Mouse (Mus musculus) stomach, embryonic 16.5 days (tissue): ENCODE measurements at regions not wholly inside any gene's neighbourhood (a gene's known extent, or its start where the extent isn't known, plus 50 kb on each side); places are given as distances from the start of the nearest gene placed in this dataset.
A peak's percentile ranks its signal among the peaks of the same experiment; 100 is the strongest.

Experiments used
- ATAC-seq: fragments of 200-750 bp; cut with Nextera tagmentation; 2 replicates; pipeline ENCODE4 v1.8.0; 2017; ENCODE audit warnings: moderate number of reproducible peaks, moderate TSS enrichment; ENCODE audit not compliant: insufficient read depth, low FRiP score
- H3K27ac ChIP-seq: fragments of 300-500 bp; sonication (generic); 2 replicates; pipeline ENCODE4 v1.5.1; 2014; ENCODE audit warnings: low read length
- H3K27me3 ChIP-seq: fragments of 300-500 bp; sonication (generic); 2 replicates; pipeline ENCODE4 v1.6.1; 2014; ENCODE audit warnings: low read length, control low read depth, mixed read lengths; ENCODE audit not compliant: control insufficient read depth, insufficient read depth
- H3K36me3 ChIP-seq: fragments of 300-500 bp; sonication (generic); 2 replicates; pipeline ENCODE4 v1.6.1; 2014; ENCODE audit warnings: low read length; ENCODE audit not compliant: control insufficient read depth, insufficient read depth
- H3K4me1 ChIP-seq: fragments of 300-500 bp; sonication (generic); 2 replicates; pipeline ENCODE4 v1.6.1; 2014; ENCODE audit warnings: low read length, control low read depth, mixed read lengths; ENCODE audit not compliant: control insufficient read depth, insufficient read depth
- H3K4me2 ChIP-seq: fragments of 300-500 bp; sonication (generic); 2 replicates; pipeline ENCODE4 v1.6.1; 2014; ENCODE audit warnings: low read depth, low read length, mixed read lengths
- H3K4me3 ChIP-seq: fragments of 300-500 bp; sonication (generic); replicated peaks from 2 replicates; pipeline ENCODE4 v1.5.1; 2014; ENCODE audit warnings: mild to moderate bottlenecking, low read length
- H3K9ac ChIP-seq: fragments of 300-500 bp; sonication (generic); 2 replicates; pipeline ENCODE4 v1.6.1; 2014; ENCODE audit warnings: low read length
- H3K9me3 ChIP-seq: fragments of 300-500 bp; sonication (generic); replicated peaks from 2 replicates; pipeline ENCODE4 v1.6.1; 2016; ENCODE audit warnings: low read length, control low read depth; ENCODE audit not compliant: control insufficient read depth
- WGBS: fragments of 180-500 bp; shearing (Covaris S2); extraction: QIAGEN DNeasy Blood & Tissue Kit; methylation state at CpG from one replicate; pipeline ENCODE4 v1.1.7; 2014; 5-methylcytosine and 5-hydroxymethylcytosine counted together

GRCm38 (mm10) chr8:26358711-26359136, 239.4 kb downstream of the Gm45692 start:
- Histone ChIP-seq H3K4me1 (no peaks in the 10 kb centered on the region), H3K27ac (no peak overlapping the region), H3K9me3 (no peaks in the 10 kb centered on the region), H3K36me3 (no peaks in the 10 kb centered on the region), H3K4me2 (no peak overlapping the region), H3K27me3 (0 out of 2 replicates have a peak, but pooled peaks cover 4% of the 10 kb centered on the region), H3K4me3 (no peak overlapping the region), H3K9ac (no peak overlapping the region)
- WGBS: 77% methylated on average over 13 of the region's 13 CpGs
- ATAC-seq: no peak

GRCm38 (mm10) chr8:26362366-26362765, 243.0 kb downstream of the Gm45692 start:
- Histone ChIP-seq H3K36me3 (no peaks in the 10 kb centered on the region), H3K4me2 (no peak overlapping the region), H3K9ac (no peak overlapping the region), H3K9me3 (no peaks in the 10 kb centered on the region), H3K4me1 (no peaks in the 10 kb centered on the region), H3K4me3 (no peak overlapping the region), H3K27me3 (no peaks in the 10 kb centered on the region), H3K27ac (no peak overlapping the region)
- no peak for ATAC-seq
- WGBS: 80% methylated on average over 5 of the region's 5 CpGs

GRCm38 (mm10) chr8:26363616-26364015, 244.3 kb downstream of the Gm45692 start:
- Histone ChIP-seq H3K4me2 (no peak overlapping the region), H3K27me3 (no peaks in the 10 kb centered on the region), H3K27ac (no peak overlapping the region), H3K36me3 (no peaks in the 10 kb centered on the region), H3K9me3 (no peaks in the 10 kb centered on the region), H3K4me3 (no peak overlapping the region), H3K9ac (no peak overlapping the region), H3K4me1 (no peaks in the 10 kb centered on the region)
- WGBS: 72% methylated on average over 4 of the region's 4 CpGs
- no peak for ATAC-seq

GRCm38 (mm10) chr8:26364637-26365036, 245.3 kb downstream of the Gm45692 start:
- Histone ChIP-seq H3K4me2 (no peak overlapping the region), H3K9me3 (no peaks in the 10 kb centered on the region)
- 52% methylated on average over 4 of the region's 4 CpGs for WGBS

GRCm38 (mm10) chr8:26380668-26381067, 261.3 kb downstream of the Gm45692 start:
- Histone ChIP-seq H3K4me3 (no peak overlapping the region), H3K27me3 (no peaks in the 10 kb centered on the region), H3K36me3 (no peaks in the 10 kb centered on the region), H3K27ac (no peak overlapping the region), H3K9me3 (no peaks in the 10 kb centered on the region; the same call in 1 of the 2 replicates), H3K4me2 (no peak overlapping the region), H3K4me1 (peaks cover 4% of the 10 kb centered on the region), H3K9ac (no peak overlapping the region)
- 31% methylated on average over 3 of the region's 3 CpGs for WGBS
- no peak for ATAC-seq

More at GRCm38 (mm10) chr8:26364637-26365036, 245.3 kb downstream of the Gm45692 start:
- Histone ChIP-seq H3K27me3 (no peaks in the 10 kb centered on the region), H3K4me1 (no peaks in the 10 kb centered on the region), H3K27ac (no peak overlapping the region), H3K36me3 (no peaks in the 10 kb centered on the region), H3K4me3 (no peak overlapping the region), H3K9ac (no peak overlapping the region)
- ATAC-seq: no peak

- Histone ChIP-seq H3K9me3 (no peaks in the 10 kb centered on the region; the same call in 1 of the 2 replicates), H3K4me1 (peaks cover 4% of the 10 kb centered on the region), H3K36me3 (no peaks in the 10 kb centered on the region), H3K4me2 (no peak overlapping the region), H3K9ac (no peak overlapping the region), H3K4me3 (no peak overlapping the region), H3K27me3 (no peaks in the 10 kb centered on the region), H3K27ac (no peak overlapping the region)
- WGBS: 85% methylated on average over 7 of the region's 7 CpGs
- ATAC-seq: no peak
Observed at GRCm38 (mm10) chr8:26382426-26382825, 263.1 kb downstream of the Gm45692 start.

GRCm38 (mm10) chr8:26383886-26384285, 264.6 kb downstream of the Gm45692 start:
- no peak for ATAC-seq
- Histone ChIP-seq H3K27ac (no peak overlapping the region; the same call in 1 of the 2 replicates), H3K27me3 (no peaks in the 10 kb centered on the region), H3K36me3 (no peaks in the 10 kb centered on the region), H3K9ac (no peak overlapping the region), H3K9me3 (no peaks in the 10 kb centered on the region), H3K4me1 (peaks cover 4% of the 10 kb centered on the region), H3K4me3 (no peak overlapping the region), H3K4me2 (no peak overlapping the region)
- WGBS: 33% methylated on average over 3 of the region's 3 CpGs

- Histone ChIP-seq H3K27ac (peak overlapping the region; percentile 70; the same call in 1 of the 2 replicates), H3K9ac (no peak overlapping the region), H3K27me3 (no peaks in the 10 kb centered on the region), H3K4me2 (no peak overlapping the region), H3K4me3 (no peak overlapping the region), H3K9me3 (no peaks in the 10 kb centered on the region), H3K4me1 (peaks cover 4% of the 10 kb centered on the region), H3K36me3 (no peaks in the 10 kb centered on the region)
- ATAC-seq: peak; percentile 66; the same call in 1 of the 2 replicates
- WGBS: 3% methylated on average over 3 of the region's 3 CpGs
Observed at GRCm38 (mm10) chr8:26384305-26384993, 265.1 kb downstream of the Gm45692 start.

GRCm38 (mm10) chr8:26384994-26385345, 265.6 kb downstream of the Gm45692 start:
- H3K27ac ChIP-seq: no peak overlapping the region; the same call in 1 of the 2 replicates
- no peak for ATAC-seq
- WGBS: 12% methylated on average over 6 of the region's 6 CpGs
- no peak overlapping the region for H3K4me3 ChIP-seq
- no peaks in the 10 kb centered on the region for H3K36me3 ChIP-seq
- H3K4me2 ChIP-seq: no peak overlapping the region
- H3K27me3 ChIP-seq: no peaks in the 10 kb centered on the region
- H3K4me1 ChIP-seq: peaks cover 4% of the 10 kb centered on the region
- H3K9ac ChIP-seq: no peak overlapping the region
- no peaks in the 10 kb centered on the region for H3K9me3 ChIP-seq
